Mouse (Mus musculus) myocyte (in vitro differentiated cells): ENCODE data around the gene Ccdc106.

Experiments
- CEBPB ChIP-seq: IDR thresholded peaks from 2 replicates; pipeline ENCODE4 v1.6.1; 2011; ENCODE audit warnings: mild to moderate bottlenecking, moderate library complexity; ENCODE audit not compliant: poor library complexity, insufficient read depth, severe bottlenecking
- E2F4 ChIP-seq: IDR thresholded peaks from one replicate; pipeline ENCODE4 v1.6.1; 2011; ENCODE audit warnings: mild to moderate bottlenecking, control low read depth, moderate library complexity; ENCODE audit not compliant: insufficient read depth
- MAX ChIP-seq: IDR thresholded peaks from one replicate; pipeline ENCODE4 v1.6.1; 2011; ENCODE audit warnings: low read depth, mild to moderate bottlenecking, control low read depth
- MYOD1 ChIP-seq, 3 experiments: IDR thresholded peaks; one replicate each; pipeline ENCODE4 v1.6.1; 2011; ENCODE audit warnings: control low read depth in 2 of 3, low read depth in 2 of 3, mild to moderate bottlenecking in 2 of 3, moderate library complexity in 1 of 3; ENCODE audit not compliant: insufficient read length in 2 of 3, control insufficient read depth in 1 of 3
- MYOG ChIP-seq, 3 experiments: IDR thresholded peaks; one replicate each; pipeline ENCODE4 v1.6.1; 2011; ENCODE audit warnings: control low read depth in 2 of 3, low read depth in 2 of 3, mild to moderate bottlenecking in 2 of 3; ENCODE audit not compliant: insufficient read length in 2 of 3, control insufficient read depth in 1 of 3, insufficient read depth in 1 of 3
- POLR2A ChIP-seq: IDR thresholded peaks from one replicate; pipeline ENCODE4 v1.6.1; 2011; ENCODE audit warnings: low read depth, mild to moderate bottlenecking, control low read depth, moderate library complexity; ENCODE audit not compliant: insufficient read length
- POLR2AphosphoS2 ChIP-seq: IDR thresholded peaks from one replicate; pipeline ENCODE4 v1.6.1; 2011; ENCODE audit warnings: low read depth, control low read depth; ENCODE audit not compliant: insufficient read length
- SRF ChIP-seq: IDR thresholded peaks from one replicate; pipeline ENCODE4 v1.6.1; 2011; ENCODE audit warnings: low read depth; ENCODE audit not compliant: control insufficient read depth, insufficient read length
- USF1 ChIP-seq: IDR thresholded peaks from one replicate; pipeline ENCODE4 v1.6.1; 2011; ENCODE audit warnings: low read depth, mild to moderate bottlenecking, control low read depth, moderate library complexity

DNA sequence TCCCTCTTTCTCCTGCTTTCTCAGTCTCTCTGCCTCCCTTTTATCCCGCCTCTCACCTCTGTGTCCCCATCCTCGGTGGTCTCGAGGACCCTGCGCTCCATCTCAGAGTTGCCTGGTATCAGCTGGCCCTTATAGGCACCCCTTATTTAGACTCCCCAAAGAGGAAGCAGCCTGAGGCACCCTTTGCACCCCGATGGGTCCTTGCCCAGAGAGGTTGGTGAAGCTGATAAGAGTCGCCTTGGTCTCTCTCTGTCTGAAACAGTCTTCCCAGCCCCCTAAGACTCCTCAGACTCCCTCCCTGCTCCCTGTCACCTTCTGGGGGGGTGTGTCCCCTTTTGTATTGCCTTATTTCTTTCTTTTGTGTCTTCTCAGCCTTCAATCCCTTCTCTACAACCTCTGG lies 49.3 kb upstream of the Ccdc106 start, which contains the start of gene Sbk3:
- TF ChIP-seq POLR2AphosphoS2 (no peak), POLR2A (no peak), USF1 (no peak), SRF (no peak), E2F4 (no peak), MAX (no peak), CEBPB (no peak), MYOG (IDR thresholded peaks at IDR 0.05; ENCODE audit: control insufficient read depth in 1 of 3, insufficient read depth in 1 of 3, insufficient read length in 2 of 3, low read depth in 2 of 3) (no peak), MYOD1 (IDR thresholded peaks at IDR 0.05; ENCODE audit: control insufficient read depth in 1 of 3, insufficient read length in 2 of 3, low read depth in 2 of 3) (no peak)
